Mouse (Mus musculus) megakaryocyte progenitor cell, adult 5-6 weeks (primary cell): Measurements from ENCODE around the gene Sh3pxd2a. TPM values are rescaled to one million over a fixed set of nuclear protein-coding genes. Genes with fewer than 3 reads are reported as not detected.
A peak's percentile ranks its signal among the peaks of the same experiment; 100 is the strongest.

ENCODE experiments used
- ATAC-seq: replicated peaks from 2 replicates; pipeline ENCODE4 v1.8.0; 2016; ENCODE audit warnings: mild to moderate bottlenecking, moderate TSS enrichment, inconsistent platforms; ENCODE audit not compliant: poor library complexity
- total RNA-seq, 2 experiments: library from RNA; stranded (forward) in 1 of 2; stranded (reverse) in 1 of 2; fragments of 157-497, 149-512 nt in 1 of 2; fragments of 200-1000 nt in 1 of 2; gene quantifications; 2 replicates each; pipeline versions ENCODE4 v1.2.3 to v1.2.4; 2015 to 2017

The Sh3pxd2a gene
- total RNA-seq (2015) (1.3 and 1.6 TPM in 2 replicates), total RNA-seq (2017) (1.1 and 1.4 TPM in 2 replicates)

DNA sequence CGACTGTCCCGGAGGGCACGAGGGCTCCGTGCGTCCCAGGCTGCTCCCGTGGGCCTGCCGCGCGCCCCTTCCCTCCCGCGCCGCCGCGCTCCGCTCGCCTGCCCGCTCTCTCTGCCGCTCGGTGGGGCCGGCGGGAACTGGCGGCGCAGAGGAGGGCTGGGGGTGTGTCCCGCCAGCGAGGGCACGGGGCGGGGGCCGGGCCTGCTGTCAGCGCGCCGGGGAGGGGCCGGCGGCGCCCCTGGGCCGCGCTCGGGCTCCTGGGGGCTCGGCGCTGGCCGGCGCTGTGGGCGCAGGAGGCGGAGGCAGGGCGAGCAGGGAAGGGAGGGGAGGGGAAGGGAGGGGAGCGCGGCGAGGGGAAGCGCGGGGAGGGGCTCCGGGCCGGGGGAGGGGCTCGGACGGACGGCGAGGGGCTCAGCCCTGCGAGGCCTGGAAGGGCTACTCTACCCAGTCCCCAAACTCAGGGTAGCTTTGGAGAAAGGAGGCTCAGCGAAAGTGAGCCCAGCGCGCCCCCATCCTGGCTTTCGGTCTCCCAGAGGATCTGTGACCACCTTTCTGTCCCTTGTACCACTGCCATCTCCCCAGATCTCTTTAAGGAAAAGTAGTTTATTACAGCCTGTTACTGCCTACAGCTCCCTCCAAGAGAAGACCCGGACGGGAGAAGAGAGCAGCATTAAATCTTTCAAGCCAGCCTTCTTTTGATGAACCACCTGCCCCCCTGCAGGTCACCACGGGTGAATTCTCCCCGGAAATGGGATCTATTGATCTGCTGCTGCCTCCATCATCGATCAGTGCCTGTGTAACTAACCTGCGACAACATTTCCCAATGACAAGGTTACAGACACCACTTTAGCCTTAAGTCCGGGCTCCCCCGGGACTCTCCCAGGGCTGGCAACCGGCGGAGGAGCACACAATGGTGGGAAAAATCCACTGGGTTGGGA is at the start of gene Sh3pxd2a:
Gene Sh3pxd2a (minus strand): TSS at position 98 of the 938 bp plus-strand sequence.
- ATAC-seq, result peak; percentile 35; the same call in 1 of the 2 replicates

DNA sequence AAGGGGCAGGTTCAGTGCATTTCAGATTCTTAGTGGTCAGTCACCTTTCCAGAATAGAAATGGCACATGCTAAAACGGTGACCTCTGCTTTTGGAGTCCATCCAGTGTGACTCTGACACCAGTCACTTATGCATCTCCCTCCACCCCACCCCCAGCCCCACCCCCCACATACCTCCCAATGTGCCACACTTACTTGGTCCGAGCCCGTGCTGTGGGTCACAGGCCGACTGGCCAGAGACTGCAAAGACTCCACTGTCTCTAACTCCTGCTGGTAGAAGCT is 49.4 kb upstream of the Sh3pxd2a start:
- ATAC-seq, result no peak

- no peak for ATAC-seq
Observed at GRCm38 (mm10) chr19:47512794-47513617, 48.8 kb upstream of the Sh3pxd2a start.

DNA sequence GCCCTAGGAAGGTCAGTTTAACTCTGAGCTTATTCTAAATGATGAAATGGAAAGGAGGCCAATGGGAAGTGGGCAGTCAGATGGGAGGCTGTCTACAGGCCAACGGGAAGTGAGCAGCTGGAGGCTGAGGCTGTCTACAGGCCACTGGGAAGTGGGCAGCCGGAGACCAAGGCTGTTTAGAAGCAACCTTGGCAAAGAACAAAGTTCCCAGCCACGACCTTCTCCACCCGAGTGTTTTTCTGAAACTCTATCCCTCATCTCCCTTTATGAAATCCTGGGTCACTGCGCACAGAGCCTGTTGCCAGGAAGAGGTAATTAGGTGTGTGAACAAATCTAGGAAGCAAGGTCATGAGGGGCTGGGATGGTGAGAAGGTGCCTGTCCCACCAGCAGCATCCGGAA is 47.8 kb upstream of the Sh3pxd2a start:
- peak; percentile 33 for ATAC-seq

GRCm38 (mm10) chr19:47511294-47511675 is 47.1 kb upstream of the Sh3pxd2a start:
- ATAC-seq, result no peak

DNA sequence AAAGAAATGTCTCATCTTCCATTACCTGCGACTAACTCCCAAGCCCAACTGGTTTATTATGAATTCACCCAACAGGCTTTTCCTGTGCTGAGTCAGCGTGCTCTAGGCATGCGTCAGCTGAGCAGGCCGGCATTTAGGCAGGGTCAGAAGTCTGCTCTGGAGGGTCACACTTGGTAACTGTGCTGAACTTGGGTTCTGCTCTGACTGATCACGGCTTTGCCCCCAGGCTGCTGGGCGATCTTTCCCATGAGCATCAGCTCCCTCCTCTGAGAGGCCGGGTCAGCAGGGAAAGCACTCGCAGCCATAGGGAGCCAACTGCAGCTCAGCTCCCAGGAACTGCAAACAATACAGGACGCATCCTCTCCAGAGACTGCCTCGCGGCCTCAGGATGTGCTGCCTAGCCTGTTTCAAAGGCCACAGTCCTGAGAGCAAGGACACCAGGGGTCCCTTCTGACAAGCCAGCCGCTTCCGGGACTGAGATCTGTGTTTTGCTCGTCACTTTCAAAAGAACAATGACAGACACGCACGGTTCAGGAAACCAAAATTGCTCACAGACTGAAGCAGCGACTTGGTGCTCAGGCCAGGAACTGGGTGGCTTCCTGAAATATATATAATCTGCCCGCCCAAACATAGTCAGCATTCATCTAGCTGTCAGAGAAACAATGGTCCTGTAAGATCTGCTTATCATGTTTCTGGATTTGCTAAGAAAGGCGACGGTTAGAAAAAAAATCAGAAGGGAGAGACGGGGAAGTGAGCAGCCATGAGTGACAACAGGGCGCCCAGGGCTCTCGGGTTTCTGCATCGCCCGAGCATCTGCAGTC is 46.5 kb upstream of the Sh3pxd2a start:
- peak; percentile 8; the same call in 1 of the 2 replicates for ATAC-seq

DNA sequence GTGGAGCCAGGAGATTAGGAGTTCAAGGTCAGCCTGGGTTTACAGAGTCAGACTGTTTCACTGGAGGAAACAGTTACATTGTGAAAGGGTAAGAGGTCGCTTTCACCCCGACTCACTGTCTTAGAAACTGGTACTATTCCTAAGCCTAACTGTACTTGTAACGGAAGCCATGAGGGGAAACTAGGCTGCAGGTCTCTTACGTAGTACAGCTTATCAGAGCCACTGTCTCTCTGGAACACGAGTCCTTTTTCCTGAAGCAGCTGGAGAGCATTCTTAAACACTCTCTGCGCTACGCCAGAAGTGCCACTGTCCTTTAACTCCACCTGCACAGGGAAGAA is 45.9 kb upstream of the Sh3pxd2a start:
- ATAC-seq, result no peak

DNA sequence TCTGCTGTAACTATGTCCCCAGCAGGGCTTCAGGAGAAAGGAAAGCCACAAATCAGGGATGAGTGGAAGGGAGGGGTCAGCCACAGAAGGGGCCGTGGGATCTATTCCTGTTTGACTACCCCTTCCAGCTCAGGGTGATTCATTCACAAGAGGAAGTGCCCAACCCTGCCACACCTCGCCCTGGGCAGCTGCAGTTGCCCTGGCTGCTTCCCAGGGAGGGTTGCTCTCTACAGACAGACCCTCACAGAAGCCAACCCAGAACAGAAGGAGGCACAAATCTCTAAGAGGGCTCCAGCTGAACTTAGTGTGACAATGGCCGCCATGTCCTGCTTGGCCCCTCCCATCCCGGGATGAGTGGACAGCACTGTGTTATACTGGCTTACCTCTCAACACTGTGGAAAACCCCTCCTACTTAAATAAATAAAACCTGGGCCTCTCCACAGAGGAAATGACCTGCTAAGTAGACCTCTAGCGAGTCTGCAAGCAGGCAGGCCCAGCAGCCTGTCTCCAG is 44.6 kb upstream of the Sh3pxd2a start:
- ATAC-seq, result peak; percentile 48

DNA sequence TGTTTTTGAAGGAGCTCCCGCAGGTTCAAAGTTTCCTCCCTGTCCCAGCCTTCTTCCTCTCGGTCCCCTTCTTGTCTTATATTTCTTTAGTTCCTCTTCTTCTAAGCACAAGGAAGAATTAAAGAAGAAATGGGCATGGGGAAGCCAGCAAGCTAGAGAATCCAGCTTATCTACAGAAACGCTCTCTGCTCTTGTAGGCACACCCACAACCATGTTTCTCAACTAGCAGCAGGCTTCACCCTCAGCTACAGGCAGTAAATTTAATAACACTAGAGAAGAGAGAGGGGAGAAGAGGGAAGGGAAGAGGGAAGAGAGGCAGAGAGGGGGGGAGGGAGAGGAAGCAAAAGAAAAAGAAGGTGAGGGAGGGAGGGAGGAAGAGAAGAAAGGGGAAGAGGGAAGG is 44.0 kb upstream of the Sh3pxd2a start:
- ATAC-seq, result peak; percentile 15

- ATAC-seq, result peak; percentile 32
Observed at GRCm38 (mm10) chr19:47507128-47508121, 43.2 kb upstream of the Sh3pxd2a start.

DNA sequence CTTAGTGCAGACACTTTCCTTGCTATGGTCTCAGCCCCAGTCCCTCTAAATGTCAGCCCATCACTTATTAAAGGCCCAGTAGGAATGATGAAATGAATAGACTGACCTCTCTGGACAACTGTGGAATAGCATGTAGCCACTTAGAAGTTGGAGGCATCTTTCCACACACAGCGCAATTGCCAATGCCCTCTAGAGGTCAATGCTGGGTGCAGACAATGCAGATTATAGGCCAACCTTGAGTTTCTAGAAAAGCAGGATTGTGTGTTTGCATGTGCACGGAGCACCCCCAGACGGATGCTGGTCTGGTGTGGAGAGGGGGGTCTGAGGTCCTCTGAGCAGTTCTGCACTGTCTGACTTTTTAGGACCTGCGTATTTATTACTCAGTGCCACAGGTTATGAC is 39.4 kb upstream of the Sh3pxd2a start:
- ATAC-seq, result peak; percentile 74

- ATAC-seq, result peak; percentile 64
Observed at GRCm38 (mm10) chr19:47502563-47502962, 38.4 kb upstream of the Sh3pxd2a start.

GRCm38 (mm10) chr19:47500389-47501011 is 36.3 kb upstream of the Sh3pxd2a start:
- no peak for ATAC-seq

DNA sequence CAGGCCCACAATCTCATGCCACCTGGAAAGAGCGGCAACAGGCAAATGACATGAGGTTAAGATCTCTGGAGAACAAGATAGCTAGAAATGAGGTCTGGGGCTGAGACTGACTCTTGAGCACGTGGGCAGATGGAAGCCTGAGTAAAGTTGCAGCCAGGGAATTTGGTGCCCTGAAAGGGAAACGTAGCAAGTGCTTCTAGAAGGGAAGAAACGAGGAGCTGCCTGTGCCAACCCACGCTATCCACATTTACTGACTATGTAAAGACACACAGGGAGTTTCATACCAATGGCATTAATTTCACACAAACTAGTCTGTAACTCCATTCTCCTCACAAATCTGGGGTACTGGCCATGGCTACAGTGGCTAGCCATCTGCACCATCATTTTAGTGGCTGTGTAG is 35.6 kb upstream of the Sh3pxd2a start:
- no peak for ATAC-seq

- no peak for ATAC-seq
Observed at GRCm38 (mm10) chr19:47498942-47499341, 34.7 kb upstream of the Sh3pxd2a start.

GRCm38 (mm10) chr19:47497736-47498135 is 33.5 kb upstream of the Sh3pxd2a start:
- ATAC-seq, result no peak

- no peak for ATAC-seq
Observed at GRCm38 (mm10) chr19:47497313-47497712, 33.1 kb upstream of the Sh3pxd2a start.

GRCm38 (mm10) chr19:47493017-47493997 is 29.1 kb upstream of the Sh3pxd2a start:
- no peak for ATAC-seq
